Mouse (Mus musculus) adrenal gland, adult 10 weeks (tissue): ENCODE data around the gene Dusp10. TPM values are rescaled to one million over a fixed set of nuclear protein-coding genes. Genes with fewer than 3 reads are reported as not detected.

Experiments
- polyA plus RNA-seq: library from polyadenylated mRNA; stranded (reverse); fragments of 350-450 nt; fragmentation: Illumina TruSeq; extraction: RNeasy Lipid Tissue Mini Kit (QIAGEN cat#74804); gene quantifications from one replicate; pipeline ENCODE4 v1.2.3, GENCODE M21; 2014; ENCODE audit warnings: low read depth, low replicate concordance

Dusp10 gene
- 6.9 TPM for polyA plus RNA-seq

DNA sequence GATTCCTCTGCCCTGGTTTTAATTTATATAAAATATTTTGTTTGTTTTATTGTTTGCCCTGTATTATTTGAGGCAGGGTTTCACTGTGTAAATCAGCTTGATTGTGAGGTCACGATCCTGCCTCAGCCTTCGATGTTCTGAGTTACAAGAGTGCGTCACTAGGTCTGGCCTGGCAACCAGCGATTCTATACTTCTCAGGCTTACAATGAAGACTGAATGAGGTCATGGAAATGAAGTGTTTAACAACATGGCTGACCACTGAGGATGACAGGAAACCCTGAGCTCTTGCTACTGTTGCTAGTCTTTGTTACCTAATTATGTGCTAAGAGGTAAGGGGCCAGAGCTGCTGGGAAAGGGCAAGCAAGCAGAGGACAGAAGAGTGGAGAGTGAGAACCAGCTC is at the start of gene Dusp10:
Dusp10 (plus strand) TSS at position 197 of the 400 bp plus-strand sequence.

DNA sequence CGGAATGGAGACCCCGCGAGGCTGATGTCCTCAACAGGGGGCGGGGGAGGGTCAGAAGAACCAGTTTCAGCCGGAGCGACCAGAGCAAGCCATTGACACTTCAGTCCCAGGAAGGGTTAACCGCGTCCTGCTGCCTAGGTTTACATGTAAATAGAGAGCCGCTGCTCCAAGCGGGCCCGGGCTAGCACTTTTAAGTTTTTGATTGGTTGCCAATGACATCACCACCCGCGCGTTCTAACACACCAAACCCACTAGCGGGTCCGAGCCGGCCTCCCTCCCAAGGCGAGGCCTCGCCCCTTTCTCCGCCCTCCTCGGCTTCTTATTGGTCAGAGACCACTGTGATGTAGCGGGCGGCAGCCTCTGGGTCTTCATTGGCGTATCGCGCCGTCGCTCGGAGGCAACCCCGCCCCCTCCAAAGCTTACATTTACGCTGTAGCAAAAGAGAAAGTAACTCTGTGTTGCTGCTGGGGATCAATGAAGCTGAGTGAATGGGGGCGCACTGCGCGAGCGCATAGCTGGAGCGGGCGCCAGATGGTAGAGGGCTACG is 21.0 kb downstream of the Dusp10 start, which contains the start of gene 1700056E22Rik:
1700056E22Rik (minus strand) TSS at position 291 of the 547 bp plus-strand sequence.

Other genes starting within 250 kb of the Dusp10 start
- gene 1700056E22Rik, start 21.0 kb downstream of the Dusp10 start, polyA plus RNA-seq, result 0.82 TPM